Mouse (Mus musculus) left cerebral cortex, postnatal 10 days (tissue): Measurements from ENCODE around the gene Tst. TPM values are rescaled to one million over a fixed set of nuclear protein-coding genes. Genes with fewer than 3 reads are reported as not detected.

Experiments
- DNase-seq, 2 experiments: peaks; one replicate each; pipeline ENCODE4 v3.0.0; 2021 to 2022; ENCODE audit warnings: low spot score in 2 of 2, mixed read lengths in 1 of 2; ENCODE audit errors: extremely low spot score in 1 of 2
- intact Hi-C: fragments of 180-260 bp; cut with DNase I; formaldehyde crosslinking; loops from one replicate; pipeline ENCODE4 v1.15.1; 2025
- total RNA-seq, 2 experiments: library from RNA; stranded (reverse); gene quantifications; 2 replicates each; pipeline ENCODE4 v1.2.3; 2021

Gene Tst
- total RNA-seq, 2 experiments from 2014 or later = 33.8 to 42.9 TPM

GRCm38 (mm10) chr15:78367811-78368210 is 37.9 kb downstream of the Tst start:
- DNase-seq = no peak
- intact Hi-C loops = no loop called here

- no peak for DNase-seq
- intact Hi-C loops = no loop called here
Observed at GRCm38 (mm10) chr15:78366875-78367274, 38.8 kb downstream of the Tst start.

- intact Hi-C loops = no loop called here
Observed at GRCm38 (mm10) chr15:78365916-78366315, 39.8 kb downstream of the Tst start.

GRCm38 (mm10) chr15:78355548-78355947 is 50.2 kb downstream of the Tst start:
- intact Hi-C loops = no loop called here
- no peak for DNase-seq

More at GRCm38 (mm10) chr15:78365916-78366315, 39.8 kb downstream of the Tst start:
- no peak for DNase-seq

- intact Hi-C loops = no loop called here
- peak in 1 of 2 experiments; percentile 56 for DNase-seq
Observed at GRCm38 (mm10) chr15:78354958-78355357, 50.7 kb downstream of the Tst start.

GRCm38 (mm10) chr15:78351586-78352165 is 54.0 kb downstream of the Tst start:
- intact Hi-C loops = no loop called here
- no peak for DNase-seq

Other genes with a start within 250 kb of the Tst start
- gene Ift27, start 231.8 kb downstream of the Tst start, total RNA-seq = 10 to 100 TPM; 39.3 to 39.9 TPM
- 1 to 10 TPM; 4.4 to 5.0 TPM for gene Pvalb, start 199.5 kb downstream of the Tst start, total RNA-seq
- gene Ncf4, start 161.1 kb downstream of the Tst start, total RNA-seq = 1 to 10 TPM in 1 of 2 experiments, under 1 TPM in 1; 0.89 to 1.0 TPM
- gene Csf2rb2, start 100.2 kb downstream of the Tst start, total RNA-seq = under 1 TPM; 0.69 to 0.77 TPM
- 1 to 10 TPM; 2.3 TPM for gene Csf2rb, start 80.2 kb downstream of the Tst start, total RNA-seq
- gene Tex33, start 10.0 kb downstream of the Tst start, total RNA-seq = under 1 TPM; 0.39 to 0.51 TPM
- gene Mpst, start 509 bp upstream of the Tst start, total RNA-seq = 10 to 100 TPM; 56.3 to 56.5 TPM
- 100 to 1,000 TPM; 239 to 255 TPM for gene Kctd17, start 22.7 kb upstream of the Tst start, total RNA-seq
- gene Tmprss6, start 62.7 kb upstream of the Tst start, total RNA-seq = not detected
- gene Il2rb, start 89.4 kb upstream of the Tst start, total RNA-seq = under 1 TPM in 1 of 2 experiments, not detected in 1; 0.17 TPM
- 10 to 100 TPM; 14.4 to 15.9 TPM for gene C1qtnf6, start 125.5 kb upstream of the Tst start, total RNA-seq
- gene Sstr3, start 138.8 kb upstream of the Tst start, total RNA-seq = 10 to 100 TPM; 12.9 to 14.4 TPM
- gene Rac2, start 166.9 kb upstream of the Tst start, total RNA-seq = 1 to 10 TPM; 1.6 to 2.1 TPM
- 10 to 100 TPM; 10.4 to 11.6 TPM for gene Cyth4, start 191.1 kb upstream of the Tst start, total RNA-seq